Mouse (Mus musculus) urinary bladder, postnatal 25 days (tissue): ENCODE measurements around the gene Slc38a6.

Experiments used
- DNase-seq: peaks from one replicate; pipeline ENCODE4 v3.0.0; 2022; ENCODE audit warnings: low spot score

Gene Slc38a6

GRCm38 (mm10) chr12:73286287-73287092 lies at the start of gene Slc38a6, which contains the start of gene Trmt5:
Gene Slc38a6, plus strand, starts transcription at chr12:73286779.
Gene Trmt5, minus strand, starts transcription at chr12:73286710.
- DNase-seq = peak; percentile 84

GRCm38 (mm10) chr12:73241960-73242359 lies 44.6 kb upstream of the Slc38a6 start:
- no peak for DNase-seq

DNA sequence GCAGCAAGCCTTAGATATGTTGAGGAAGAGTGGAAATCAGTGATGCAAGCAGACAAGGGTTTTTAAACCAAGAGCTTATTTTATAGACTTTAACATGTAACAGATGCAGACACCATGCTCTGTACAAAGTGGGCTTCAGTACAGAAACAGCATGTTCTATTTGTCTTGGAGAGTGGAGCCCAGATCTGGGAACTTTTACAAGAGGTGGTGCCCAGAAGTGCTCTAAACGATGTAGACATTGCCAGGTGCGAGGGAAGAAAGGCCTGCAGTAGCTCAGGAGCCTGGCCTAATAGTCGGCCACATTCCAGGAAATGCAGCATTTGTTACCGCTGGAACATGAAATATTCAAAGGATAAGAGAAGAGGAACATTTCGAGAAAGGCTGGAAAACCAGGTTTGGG lies 40.9 kb upstream of the Slc38a6 start:
- no peak for DNase-seq

GRCm38 (mm10) chr12:73255006-73255405 lies 31.6 kb upstream of the Slc38a6 start:
- DNase-seq = no peak

DNA sequence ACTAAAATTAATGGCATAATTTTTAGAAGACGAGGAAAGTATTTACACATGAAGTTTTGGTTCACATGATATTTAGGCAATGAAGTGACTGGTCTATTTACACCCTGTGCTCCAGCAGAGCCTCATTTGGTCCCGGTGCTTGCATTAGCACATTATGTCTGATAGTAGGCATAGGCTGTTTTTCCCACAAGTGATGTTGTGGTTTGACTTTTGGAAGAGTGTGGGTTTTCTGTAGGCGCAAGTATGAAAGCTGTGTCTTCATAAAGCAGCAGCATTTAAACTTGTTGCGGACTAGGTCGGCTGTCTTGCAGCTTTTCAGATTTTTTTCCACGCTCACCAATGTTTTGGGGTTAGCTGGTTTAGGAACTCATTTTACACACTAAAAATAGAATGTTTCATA lies 27.3 kb upstream of the Slc38a6 start:
- no peak for DNase-seq

- no peak for DNase-seq
These were observed 26.2 kb upstream of the Slc38a6 start for GRCm38 (mm10) chr12:73260339-73260738.

GRCm38 (mm10) chr12:73265381-73265978 lies 21.1 kb upstream of the Slc38a6 start:
- no peak for DNase-seq

DNA sequence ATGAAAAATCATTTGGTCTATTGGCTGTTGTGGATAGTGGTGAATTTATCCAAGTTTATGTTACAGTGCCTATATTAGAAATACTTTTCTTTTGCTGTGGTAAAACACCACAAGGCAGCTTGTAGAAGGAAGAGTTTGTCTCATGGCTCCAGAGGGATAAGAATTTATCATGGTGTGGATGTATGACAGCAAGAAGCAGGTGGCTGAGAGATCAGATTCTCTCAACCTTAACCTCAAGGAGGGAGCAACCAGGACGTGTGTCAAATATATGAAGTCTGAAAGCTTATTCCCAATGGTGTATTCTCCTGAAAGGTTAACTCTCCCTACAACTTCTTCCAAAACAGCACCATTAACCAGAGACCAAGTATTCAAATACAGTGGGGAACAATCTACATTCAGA lies 20.0 kb upstream of the Slc38a6 start:
- no peak for DNase-seq

DNA sequence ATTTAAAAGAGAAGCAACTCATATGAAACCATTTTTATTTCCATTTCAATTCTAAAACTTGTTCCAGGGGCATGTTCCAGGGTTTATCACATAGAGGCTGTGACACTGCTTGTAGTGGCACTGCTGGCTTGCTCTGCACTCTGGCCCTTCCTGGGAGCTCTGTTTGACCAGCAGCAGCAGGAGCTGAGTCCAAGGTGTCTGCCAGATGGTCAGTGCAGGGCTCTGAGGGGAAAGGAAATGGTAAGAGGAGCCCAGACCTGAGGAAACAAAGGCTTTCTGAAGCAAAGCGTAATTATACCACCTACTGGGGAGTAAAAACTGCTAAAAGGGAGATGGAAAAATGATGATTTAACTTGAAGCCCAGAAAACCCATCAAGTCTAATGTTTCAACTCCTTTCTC lies 18.1 kb upstream of the Slc38a6 start:
- no peak for DNase-seq

DNA sequence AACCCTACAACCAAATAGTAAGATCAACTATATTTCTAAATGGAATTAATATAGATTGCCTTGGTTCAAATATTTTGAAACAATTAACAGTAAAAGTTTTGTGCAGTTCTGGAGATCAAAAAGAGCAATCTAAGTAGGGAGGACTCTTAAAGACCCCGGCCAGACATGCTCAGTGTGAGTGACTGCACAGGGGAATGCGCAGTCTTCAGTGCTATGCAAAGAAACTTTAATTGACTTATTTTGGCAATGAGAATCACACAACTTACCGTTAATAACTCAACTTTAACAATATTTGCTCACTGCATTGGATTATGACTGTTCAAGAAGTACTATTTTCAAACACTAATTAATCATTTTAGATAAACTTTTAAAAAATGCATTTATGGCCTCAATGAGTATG lies 17.0 kb upstream of the Slc38a6 start:
- DNase-seq = no peak

- no peak for DNase-seq
These were observed 16.6 kb upstream of the Slc38a6 start for GRCm38 (mm10) chr12:73269933-73270332.

GRCm38 (mm10) chr12:73274921-73275320 lies 11.7 kb upstream of the Slc38a6 start:
- no peak for DNase-seq

GRCm38 (mm10) chr12:73287609-73288008 lies 1.0 kb downstream of the Slc38a6 start:
- DNase-seq = no peak

DNA sequence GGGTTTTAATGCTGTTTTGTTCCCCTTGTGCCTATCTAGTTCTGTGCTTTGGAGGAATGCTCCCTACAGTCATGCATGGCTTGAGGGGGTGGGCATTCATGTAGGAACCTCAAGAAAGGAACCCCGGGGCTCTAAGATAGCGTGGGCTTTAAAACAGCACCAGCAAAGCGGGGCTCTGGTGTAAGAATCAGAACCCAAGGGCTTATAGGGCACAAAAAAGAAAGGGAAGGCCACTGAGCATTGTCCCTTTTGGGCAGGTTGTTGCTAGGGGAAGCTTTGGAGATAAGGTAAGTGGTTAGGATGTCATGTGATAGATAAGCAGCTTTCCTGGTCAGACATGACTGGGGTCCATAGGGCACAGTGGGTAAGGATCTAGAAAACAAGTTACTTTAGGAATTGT lies 2.0 kb downstream of the Slc38a6 start:
- DNase-seq = no peak

GRCm38 (mm10) chr12:73294884-73295283 lies 8.3 kb downstream of the Slc38a6 start:
- no peak for DNase-seq

DNA sequence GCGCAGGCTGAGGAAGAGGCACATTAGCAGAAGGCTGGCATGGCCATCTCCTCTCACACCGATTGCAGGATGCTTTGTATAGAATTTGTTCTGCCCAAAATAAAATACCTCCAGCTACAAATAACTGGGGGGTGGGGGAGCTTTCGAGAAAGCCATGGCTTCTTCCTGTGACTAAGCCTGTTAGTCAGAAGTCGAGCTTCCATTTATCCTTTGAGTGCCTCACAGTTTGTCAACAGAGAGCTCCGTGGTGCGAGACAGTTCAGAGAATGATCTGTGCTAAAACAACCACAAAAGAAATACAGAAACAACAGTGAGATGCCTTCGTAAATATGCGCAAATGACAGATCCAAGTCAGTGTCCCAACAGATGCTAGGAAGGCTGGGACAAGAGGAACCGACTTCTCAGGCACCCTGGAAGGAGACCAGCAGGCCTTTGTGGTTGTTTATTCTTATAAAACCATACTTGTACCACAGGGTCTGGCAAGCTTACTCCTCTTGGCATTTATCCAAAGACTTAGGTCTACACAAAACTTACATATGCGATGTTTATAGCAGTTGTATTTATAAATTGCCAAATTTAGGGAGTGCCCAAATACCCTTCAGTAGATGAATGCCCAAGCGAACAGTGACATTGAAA lies 9.0 kb downstream of the Slc38a6 start:
- no peak for DNase-seq

DNA sequence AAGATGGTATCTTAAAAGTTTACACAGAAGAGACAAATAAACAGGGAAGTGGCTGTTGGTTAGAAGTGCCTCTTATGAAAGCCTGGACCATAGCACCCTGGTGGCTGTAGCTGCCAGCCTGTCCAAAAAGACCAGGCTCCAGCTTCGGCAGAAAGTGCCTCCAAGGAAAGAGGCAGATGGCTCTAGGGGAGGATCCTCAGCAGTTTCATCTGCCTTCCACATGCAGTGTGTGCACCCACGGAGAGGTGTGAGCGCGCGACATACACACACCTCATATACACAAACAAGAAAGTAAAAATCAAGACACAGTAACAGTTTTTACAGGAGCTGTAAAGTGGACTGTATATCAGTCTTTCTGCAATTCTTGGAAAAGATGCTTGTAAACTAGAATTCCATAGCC lies 12.0 kb downstream of the Slc38a6 start:
- DNase-seq = no peak

DNA sequence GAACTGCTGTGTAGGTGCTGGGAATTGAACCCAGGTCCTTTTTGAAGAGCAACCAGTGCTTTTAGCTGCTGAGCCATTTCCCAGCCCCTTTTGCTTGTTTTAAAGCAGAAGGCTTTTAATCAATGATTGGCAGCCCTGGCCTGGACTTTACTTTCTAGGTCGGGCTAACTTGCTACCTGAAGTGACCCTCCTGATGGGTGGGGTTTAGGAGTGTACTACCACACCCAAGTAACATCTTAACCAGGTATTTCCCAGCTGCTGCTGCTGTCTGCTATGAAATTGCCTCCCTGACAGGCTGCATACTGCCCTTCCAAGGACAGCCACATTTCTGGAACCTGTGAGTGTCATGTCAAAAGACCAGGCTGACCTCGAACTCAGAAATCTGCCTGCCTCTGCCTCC lies 14.0 kb downstream of the Slc38a6 start:
- no peak for DNase-seq

DNA sequence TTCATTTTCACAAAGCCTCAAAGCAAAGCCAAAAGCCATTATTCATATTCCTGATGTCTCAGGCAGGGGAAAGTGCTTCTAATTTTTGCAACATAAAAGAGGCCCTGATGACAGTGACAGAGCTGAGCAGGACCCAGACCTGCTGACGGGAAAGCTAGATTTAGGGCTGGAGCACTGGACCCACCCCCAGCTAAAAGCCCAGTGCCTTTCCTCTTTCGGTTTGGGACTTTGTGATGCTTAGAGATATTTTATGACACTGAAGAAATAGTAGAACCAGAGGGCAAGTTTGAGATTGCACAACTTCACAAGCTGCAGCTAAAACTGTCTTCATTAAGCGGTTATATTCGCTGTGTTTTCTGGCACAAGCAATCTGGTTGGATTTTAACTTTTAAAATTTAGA lies 18.1 kb downstream of the Slc38a6 start:
- no peak for DNase-seq

- DNase-seq = no peak
These were observed 21.2 kb downstream of the Slc38a6 start for GRCm38 (mm10) chr12:73307750-73308149.

- no peak for DNase-seq
These were observed 22.1 kb downstream of the Slc38a6 start for GRCm38 (mm10) chr12:73308711-73309110.

DNA sequence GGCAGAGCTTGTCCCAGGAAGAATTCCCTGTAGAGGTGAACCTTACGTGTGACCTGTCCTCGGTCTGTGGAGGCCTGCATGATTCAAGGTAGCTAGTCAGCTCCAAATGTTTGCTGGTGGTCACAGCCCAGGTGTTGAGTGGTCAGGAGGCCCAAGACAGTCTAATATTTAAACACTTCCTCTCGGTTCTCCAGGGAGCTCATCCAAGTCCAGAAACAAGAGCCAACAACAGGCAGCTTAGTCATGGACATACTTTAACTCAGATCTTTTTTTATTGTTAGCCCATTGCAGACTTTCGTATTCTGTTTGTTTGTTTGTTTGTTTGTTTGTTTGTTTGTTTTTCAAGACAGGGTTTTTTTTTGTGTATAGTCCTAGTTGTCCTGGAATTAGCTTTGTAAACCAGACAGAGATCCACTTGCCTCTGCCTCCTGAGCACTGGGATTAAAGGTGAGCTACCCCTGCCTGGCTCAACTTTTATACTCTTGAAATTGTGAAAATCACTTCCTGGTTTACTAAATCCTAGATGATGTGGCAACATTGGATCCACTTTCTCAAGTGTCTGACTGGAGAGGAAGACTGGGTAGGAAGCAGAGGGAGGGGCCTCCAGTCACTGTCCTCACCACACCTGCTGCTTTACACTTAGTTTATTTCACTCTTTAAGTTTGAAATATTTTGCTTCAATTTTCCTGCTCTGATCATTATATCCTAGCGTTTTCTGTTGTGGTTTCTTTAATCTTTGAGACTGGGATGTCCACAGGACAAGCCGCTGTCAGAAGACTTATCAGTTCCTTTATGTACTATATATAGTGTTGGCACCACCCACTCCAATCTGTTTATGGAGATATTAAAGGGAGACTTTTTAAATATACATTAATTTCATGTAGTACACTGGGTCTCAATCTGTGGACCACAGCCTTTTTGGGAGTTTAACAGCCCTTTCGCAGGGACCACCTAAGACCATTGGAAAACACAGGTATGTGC lies 31.4 kb downstream of the Slc38a6 start:
- DNase-seq = no peak
